ENCODE assay signal across 21 mouse cellular contexts in the genomic region with DNA sequence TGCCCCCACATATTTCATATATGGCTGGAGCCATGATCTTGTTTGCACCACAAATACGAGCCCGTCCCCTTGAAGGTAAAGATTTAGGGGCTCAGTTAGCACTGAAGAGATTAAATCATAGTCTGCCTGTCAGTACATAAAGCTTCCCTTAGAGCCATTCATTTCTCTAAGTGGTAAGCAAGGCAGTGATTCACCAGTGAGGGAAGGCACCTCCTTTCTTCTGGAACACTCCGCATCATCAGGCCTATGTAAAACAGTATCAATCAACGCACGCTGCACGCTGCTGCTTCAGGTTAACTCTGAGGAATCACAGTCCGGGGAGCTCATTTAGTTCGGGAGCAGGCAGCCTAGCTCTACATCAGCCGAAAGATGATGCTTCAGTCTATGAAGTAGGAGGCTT.
A peak's percentile ranks its signal among the peaks of the same experiment; 100 is the strongest.
DNase-seq lines count a peak whose midpoint lies in the region; ATAC-seq and TF ChIP-seq lines count a peak whose summit lies in the region.
"Had no signal": no experiment of that assay in that cellular context is flagged by ENCODE, and none has a peak within 500 bp of the region (broad histone marks: within the 10 kb centered on the region; RNA-seq: fewer than 3 reads in every experiment).

No protein-coding gene starts in this region.

- no peak for TF ChIP-seq CTCF in forebrain, postnatal 0 days (IDR thresholded peaks at IDR 0.05; ENCODE audit: low read depth)

- no peak overlapping the region for H3K27ac ChIP-seq in forebrain, postnatal 0 days (ENCODE audit: low read depth, low read length)
- H3K27ac ChIP-seq in forebrain, embryonic 16.5 days (ENCODE audit: low read length): no peak overlapping the region

- H3K9ac ChIP-seq in forebrain, postnatal 0 days: no peak overlapping the region
- H3K9ac ChIP-seq in forebrain, embryonic 16.5 days (replicated peaks; ENCODE audit: low read depth, low read length): no peak overlapping the region

- intact Hi-C loops in heart, postnatal 36 days (cut with DNase I): no loop called here

- no peak overlapping the region for H3K4me2 ChIP-seq in forebrain, postnatal 0 days (ENCODE audit: low read depth)
- H3K4me2 ChIP-seq in forebrain, embryonic 16.5 days (ENCODE audit: low read length): no peak overlapping the region

- H3K36me3 ChIP-seq in forebrain, postnatal 0 days (ENCODE audit: insufficient read depth): no peaks in the 10 kb centered on the region
- H3K36me3 ChIP-seq in forebrain, embryonic 16.5 days (ENCODE audit: control insufficient read depth, insufficient read depth): no peaks in the 10 kb centered on the region
- H3K36me3 ChIP-seq: G1E had no signal

- ATAC-seq in forebrain, postnatal 0 days: peak; percentile 36; the same call in 1 of the 2 replicates
- ATAC-seq in forebrain, embryonic 16.5 days: no peak
- peak; percentile 77 for ATAC-seq in frontal cortex, adult (ENCODE audit: low TSS enrichment)
- ATAC-seq: activated CD4-positive, CD25-positive, alpha-beta regulatory T cell, adult 4 months; CD4-positive, CD25-positive, alpha-beta regulatory T cell, adult 4 months; Patski had no signal

- H3K9me3 ChIP-seq in forebrain, postnatal 0 days (ENCODE audit: low read length): no peaks in the 10 kb centered on the region
- no peaks in the 10 kb centered on the region for H3K9me3 ChIP-seq in forebrain, embryonic 16.5 days (ENCODE audit: control insufficient read depth, low read length)

- no peaks in the 10 kb centered on the region for H3K4me1 ChIP-seq in forebrain, postnatal 0 days (ENCODE audit: insufficient read depth)
- H3K4me1 ChIP-seq in forebrain, embryonic 16.5 days (replicated peaks; ENCODE audit: control insufficient read depth, insufficient read depth, low read length): no peaks in the 10 kb centered on the region; the same call in 1 of the 2 replicates

- no peak overlapping the region for H3K4me3 ChIP-seq in forebrain, postnatal 0 days (ENCODE audit: low read depth, low read length)
- H3K4me3 ChIP-seq in forebrain, embryonic 16.5 days (replicated peaks; ENCODE audit: low read length): no peak overlapping the region

- 76% methylated on average over 9 of the region's 9 CpGs for WGBS in forebrain, postnatal 0 days
- 80% methylated on average over 9 of the region's 9 CpGs for WGBS in forebrain, embryonic 16.5 days

- no peak for DNase-seq in forebrain, postnatal 0 days
- no peak for DNase-seq in frontal cortex, postnatal 10 days (ENCODE audit: low spot score in 2 of 2)
- peak; percentile 60 for DNase-seq in heart, adult 11 months
- no peak for DNase-seq in heart, postnatal 36 days
- DNase-seq: adrenal gland, adult 2 months; adrenal gland, adult 8-10 months; adrenal gland, postnatal 10 days; adrenal gland, postnatal 14 days; adrenal gland, postnatal 25 days; adrenal gland, postnatal 36 days; B cell, adult 2 months; cerebellum, adult 11 months; cerebellum, adult 11-12 months; cerebellum, adult 18-20 months had no signal

- H3K27me3 ChIP-seq in forebrain, postnatal 0 days (ENCODE audit: insufficient read depth, low read length): no peaks in the 10 kb centered on the region
- H3K27me3 ChIP-seq in forebrain, embryonic 16.5 days (replicated peaks; ENCODE audit: control insufficient read depth, insufficient read depth, low read length): no peaks in the 10 kb centered on the region
- H3K27me3 ChIP-seq: CH12.LX, Patski had no signal
